Mouse (Mus musculus) central nervous system, embryonic 11.5 days (tissue): ENCODE measurements around the gene Shkbp1. TPM values are rescaled to one million over a fixed set of nuclear protein-coding genes. Genes with fewer than 3 reads are reported as not detected.

Source experiments
- polyA plus RNA-seq: library from polyadenylated mRNA; depleted of rRNA; stranded (reverse); fragments of >200 nt; gene quantifications from 2 replicates; pipeline ENCODE4 v1.2.3, GENCODE M21; 2012; rRNA removed

Gene Shkbp1
- polyA plus RNA-seq: 82.6 and 85.8 TPM in 2 replicates

DNA sequence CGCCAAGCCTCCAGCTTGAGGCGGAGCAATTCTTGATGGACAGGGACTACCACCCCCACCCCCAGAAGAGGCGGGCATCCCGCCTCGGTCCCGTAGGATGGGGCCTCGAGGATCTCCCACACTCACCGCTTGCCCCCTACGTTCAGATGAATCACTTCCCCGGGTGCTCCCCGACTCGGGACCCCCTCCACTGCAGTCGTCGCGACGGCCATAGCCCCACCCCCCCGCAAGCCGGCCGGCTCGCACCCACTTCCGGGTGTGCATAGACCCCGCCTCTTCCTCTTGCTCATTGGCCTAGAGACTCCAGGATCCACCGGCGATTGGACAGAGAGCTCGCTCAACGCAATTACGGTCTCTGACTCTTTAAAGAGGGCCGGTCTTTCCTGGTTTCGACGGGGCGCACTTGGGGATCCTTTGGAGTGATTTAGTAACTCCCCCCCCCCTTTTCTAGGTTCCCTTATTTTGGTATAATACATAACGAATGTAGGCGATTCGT is at the start of gene Shkbp1:
Gene Shkbp1, minus strand, starts transcription at position 275 of the 496 bp plus-strand sequence.

DNA sequence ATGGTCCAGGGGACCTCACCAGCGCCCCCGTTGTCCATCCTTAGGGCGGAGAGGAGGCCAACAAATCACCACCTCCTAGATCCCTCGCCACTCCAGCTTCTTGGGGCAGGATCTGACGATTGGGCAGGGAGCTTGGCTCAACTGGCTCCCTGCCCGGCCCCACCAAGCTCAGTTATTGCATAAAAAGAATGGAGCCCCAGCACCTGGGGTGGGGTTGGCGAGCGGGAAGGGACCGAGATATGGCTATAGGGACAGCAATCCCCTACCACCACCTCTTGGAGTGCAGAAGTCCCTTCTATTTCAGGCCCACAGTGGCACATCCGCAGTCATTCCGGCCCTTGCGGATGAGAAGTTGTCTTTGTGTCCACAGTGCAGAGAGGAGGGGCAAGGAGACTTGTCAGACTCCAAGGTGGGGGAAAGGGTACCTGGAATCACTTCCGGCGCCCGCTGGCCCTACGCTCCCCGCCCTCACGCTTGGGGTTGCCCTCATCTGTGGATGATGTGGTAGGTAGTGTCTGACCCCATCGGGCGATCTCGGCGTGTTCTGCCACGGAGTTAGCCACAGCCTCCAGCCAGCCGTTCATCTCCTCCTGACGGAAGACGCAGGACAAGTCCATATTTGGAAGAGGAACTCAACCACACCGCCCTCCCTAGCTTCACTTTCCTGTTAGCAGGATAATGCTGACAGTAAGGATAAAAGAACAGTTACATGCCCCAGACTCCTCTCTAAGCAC is 1.2 kb upstream of the Shkbp1 start, which contains the start of gene Gm20479:
Gene Gm20479, minus strand, starts transcription at position 559 of the 734 bp plus-strand sequence.

DNA sequence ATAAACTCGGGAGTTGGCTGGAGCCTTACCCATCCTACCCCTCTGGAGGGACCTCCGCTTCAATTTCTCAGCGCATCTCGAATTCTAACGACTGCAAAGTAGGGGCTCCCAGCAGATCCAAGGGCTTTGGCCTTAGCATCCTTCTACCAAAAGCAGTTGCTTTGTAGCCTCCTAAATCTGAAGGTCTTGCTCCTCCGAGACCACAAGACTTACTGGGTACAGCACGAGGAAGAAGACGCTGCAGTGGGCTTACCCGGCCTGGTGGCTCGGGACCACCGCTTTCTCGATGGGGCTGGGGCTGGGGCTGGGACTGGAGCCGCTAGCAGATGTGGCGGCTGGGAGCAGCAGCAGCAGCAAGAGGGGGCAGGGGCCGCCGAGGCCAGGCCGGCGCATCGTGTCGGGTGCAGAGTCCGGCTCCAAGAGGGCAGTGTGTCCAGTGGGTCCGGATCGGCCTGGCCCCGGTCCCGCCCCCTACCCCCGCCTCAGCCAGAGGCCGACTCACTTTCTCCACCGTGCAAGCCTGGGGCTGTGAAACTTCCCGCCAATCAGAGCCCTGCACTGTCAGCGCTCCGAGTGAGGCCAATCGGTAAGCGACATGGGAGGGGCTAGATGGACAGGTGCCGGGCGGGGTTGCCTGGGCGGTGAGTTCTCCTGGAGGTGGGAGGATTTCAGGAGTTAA is 18.5 kb downstream of the Shkbp1 start, which contains the start of gene Ltbp4:
Gene Ltbp4, minus strand, starts transcription at position 518 of the 679 bp plus-strand sequence.

Other genes starting within 250 kb of the Shkbp1 start
- gene Cyp2f2, start 236.1 kb downstream of the Shkbp1 start, polyA plus RNA-seq: not detected in 2 replicates
- not detected in 2 replicates for gene Cyp2t4, start 202.3 kb downstream of the Shkbp1 start, polyA plus RNA-seq
- gene Egln2, start 189.2 kb downstream of the Shkbp1 start, polyA plus RNA-seq: 89.0 and 91.9 TPM in 2 replicates
- gene Rab4b, start 177.1 kb downstream of the Shkbp1 start, polyA plus RNA-seq: 55.6 and 59.6 TPM in 2 replicates
- 0.06 and 0.11 TPM in 2 replicates for gene Gm21983, start 174.9 kb downstream of the Shkbp1 start, polyA plus RNA-seq
- gene Mia, start 174.9 kb downstream of the Shkbp1 start, polyA plus RNA-seq: 3.7 and 8.6 TPM in 2 replicates
- 10.6 and 11.5 TPM in 2 replicates for gene BC024978, start 160.2 kb downstream of the Shkbp1 start, polyA plus RNA-seq
- 257 and 374 TPM in 2 replicates for gene Snrpa, start 159.7 kb downstream of the Shkbp1 start, polyA plus RNA-seq
- gene Itpkc, start 127.4 kb downstream of the Shkbp1 start, polyA plus RNA-seq: 9.9 and 10.1 TPM in 2 replicates
- gene Coq8b, start 123.0 kb downstream of the Shkbp1 start, polyA plus RNA-seq: 28.7 and 30.6 TPM in 2 replicates
- 56.4 and 108 TPM in 2 replicates for gene Numbl, start 97.6 kb downstream of the Shkbp1 start, polyA plus RNA-seq
- 17.5 and 18.3 TPM in 2 replicates for gene Ltbp4, start 18.3 kb downstream of the Shkbp1 start, polyA plus RNA-seq
- gene Gm20479, start 1.4 kb upstream of the Shkbp1 start, polyA plus RNA-seq: 0.41 and 0.44 TPM in 2 replicates
- 1.5 and 1.6 TPM in 2 replicates for gene Sptbn4, start 91.7 kb upstream of the Shkbp1 start, polyA plus RNA-seq
- 65.2 and 71.6 TPM in 2 replicates for gene Blvrb, start 92.0 kb upstream of the Shkbp1 start, polyA plus RNA-seq
- gene Sertad3, start 117.7 kb upstream of the Shkbp1 start, polyA plus RNA-seq: 8.5 and 17.8 TPM in 2 replicates
- 11.8 and 12.2 TPM in 2 replicates for gene Sertad1, start 130.9 kb upstream of the Shkbp1 start, polyA plus RNA-seq
- gene Prx, start 143.3 kb upstream of the Shkbp1 start, polyA plus RNA-seq: 4.6 and 5.3 TPM in 2 replicates
- gene Hipk4, start 167.2 kb upstream of the Shkbp1 start, polyA plus RNA-seq: 2.3 and 3.4 TPM in 2 replicates
- gene Pld3, start 197.2 kb upstream of the Shkbp1 start, polyA plus RNA-seq: 61.2 and 68.5 TPM in 2 replicates
- gene 2310022A10Rik, start 197.2 kb upstream of the Shkbp1 start, polyA plus RNA-seq: 24.6 and 32.0 TPM in 2 replicates
- gene Akt2, start 235.5 kb upstream of the Shkbp1 start, polyA plus RNA-seq: 48.6 and 64.2 TPM in 2 replicates